Mouse (Mus musculus): ENCODE results near the gene Col5a2. TPM values are rescaled to one million over a fixed set of nuclear protein-coding genes. Genes with fewer than 3 reads are reported as not detected.

Col5a2 gene
- polyA plus RNA-seq (2015; fragmentation: Illumina TruSeq; extraction: RNeasy Lipid Tissue Mini Kit (QIAGEN cat#74804); ENCODE audit: low read depth, low replicate concordance), result 1.7 TPM

DNA sequence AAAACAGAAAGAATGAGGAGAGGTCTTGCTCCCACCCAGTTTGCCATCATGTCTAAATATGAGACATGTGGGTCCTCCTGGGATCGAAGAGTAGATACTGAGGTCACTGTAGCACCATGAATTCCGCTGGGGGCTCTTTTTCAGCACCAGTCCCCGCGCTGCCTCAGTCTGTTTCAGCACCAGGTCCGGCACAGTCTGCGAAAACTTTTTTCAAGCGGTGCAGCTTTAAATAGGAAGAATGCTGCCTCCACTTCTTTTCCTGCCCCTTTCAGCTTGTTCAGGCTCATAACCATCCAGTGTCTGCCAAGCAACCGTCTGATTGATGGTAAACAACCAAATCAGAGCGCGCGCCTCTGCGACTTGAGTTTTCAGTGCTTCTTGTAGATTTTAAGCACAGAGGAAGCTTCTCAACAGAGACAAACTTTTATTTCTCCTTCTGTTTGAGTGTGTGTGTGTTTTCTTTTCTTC lies at the start of gene Col5a2:
TSS of gene Col5a2 (minus strand) at position 418 of the 468 bp plus-strand sequence.

Other genes with a start within 250 kb of the Col5a2 start
- gene Col3a1, start 191.7 kb downstream of the Col5a2 start, polyA plus RNA-seq (2015; fragmentation: Illumina TruSeq; extraction: RNeasy Lipid Tissue Mini Kit (QIAGEN cat#74804); ENCODE audit: low read depth, low replicate concordance), result 3.7 TPM